Mouse (Mus musculus): Measurements from ENCODE around the gene Cacna2d3. TPM values are rescaled to one million over a fixed set of nuclear protein-coding genes. Genes with fewer than 3 reads are reported as not detected.

Cacna2d3 gene
- total and polyA plus RNA-seq, 3 experiments = not detected

DNA sequence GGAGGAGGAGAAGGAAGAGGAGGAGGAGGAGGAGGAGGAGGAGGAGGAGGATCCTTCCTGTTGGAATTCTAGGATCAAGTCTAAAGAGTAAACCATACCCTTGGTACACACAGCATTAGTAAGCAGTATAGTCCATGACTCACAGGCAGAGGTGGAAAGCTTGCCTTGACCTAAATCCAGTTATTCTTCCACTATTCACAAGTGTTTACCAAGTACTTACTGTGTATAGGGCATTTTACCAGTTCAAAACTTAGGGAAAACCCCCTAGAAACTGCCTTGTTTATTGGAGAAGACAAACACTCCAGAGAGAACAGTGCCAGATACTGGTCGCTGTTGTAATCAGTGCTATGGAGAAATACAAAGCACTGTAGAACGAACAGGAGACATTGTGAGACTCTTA, 443.3 kb downstream of the Cacna2d3 start:
- Histone ChIP-seq H3K79me2 (ENCODE audit: control insufficient read depth, insufficient read depth, low read length, poor library complexity) (no peaks in the 10 kb centered on the region), H3K27me3 (ENCODE audit: control insufficient read depth in 1 of 2, insufficient read depth in 2 of 2, low read length in 2 of 2) (no peaks in the 10 kb centered on the region), H3K36me3 (ENCODE audit: control insufficient read depth in 1 of 2, insufficient read depth in 2 of 2, low read length in 2 of 2) (no peaks in the 10 kb centered on the region), H3K9ac (ENCODE audit: control insufficient read depth, low read depth, low read length, poor library complexity, severe bottlenecking) (no peak overlapping the region), H3K4me3 (ENCODE audit: control insufficient read depth in 1 of 2, insufficient read depth in 1 of 2, low read depth in 2 of 2, low read length in 2 of 2) (no peak overlapping the region), H3K4me1 (ENCODE audit: control insufficient read depth in 1 of 2, insufficient read depth in 2 of 2, low read length in 2 of 2) (no peaks in the 10 kb centered on the region), H3K27ac (ENCODE audit: control insufficient read depth, low read depth, low read length) (no peak overlapping the region), H3K9me3 (replicated peaks; ENCODE audit: insufficient read depth, low read length) (no peaks in the 10 kb centered on the region)
- no peak for TF ChIP-seq TCF12 (IDR thresholded peaks at IDR 0.05; ENCODE audit: low read depth, low read length)
- no peak for TF ChIP-seq CHD2 (IDR thresholded peaks at IDR 0.05; ENCODE audit: low read length)
- TF ChIP-seq RAD21 (IDR thresholded peaks at IDR 0.05; ENCODE audit: low read depth, low read length) = no peak
- no peak for TF ChIP-seq ELF1 (IDR thresholded peaks at IDR 0.05; ENCODE audit: low read depth, low read length)
- no peak for TF ChIP-seq MEF2A (IDR thresholded peaks at IDR 0.05; ENCODE audit: extremely low read depth, insufficient replicate concordance, low read depth, low read length, poor library complexity, severe bottlenecking)
- no peak for TF ChIP-seq USF2 (IDR thresholded peaks at IDR 0.05; ENCODE audit: borderline replicate concordance in 1 of 2, insufficient read depth in 1 of 2, low read depth in 1 of 2, low read length in 2 of 2)
- no peak for TF ChIP-seq GATA1 (IDR thresholded peaks at IDR 0.05; ENCODE audit: low read depth, low read length)
- TF ChIP-seq ETS1 (IDR thresholded peaks at IDR 0.05; ENCODE audit: low read depth, low read length) = no peak
- TF ChIP-seq POLR2AphosphoS5 (IDR thresholded peaks at IDR 0.05; ENCODE audit: borderline replicate concordance, low read depth, low read length) = no peak
- no peak for TF ChIP-seq RCOR1 (IDR thresholded peaks at IDR 0.05; ENCODE audit: low read depth, low read length)
- no peak for TF ChIP-seq EP300 (IDR thresholded peaks at IDR 0.05; ENCODE audit: low read depth in 1 of 2, low read length in 2 of 2)
- TF ChIP-seq SMC3 (IDR thresholded peaks at IDR 0.05; ENCODE audit: low read depth, low read length) = no peak
- TF ChIP-seq E2F4 (IDR thresholded peaks at IDR 0.05; ENCODE audit: borderline replicate concordance, low read depth, low read length) = no peak
- TF ChIP-seq GABPA (IDR thresholded peaks at IDR 0.05; ENCODE audit: low read depth, low read length) = no peak
- TF ChIP-seq TAL1 (IDR thresholded peaks at IDR 0.05; ENCODE audit: low read length) = no peak
- TF ChIP-seq HCFC1 (IDR thresholded peaks at IDR 0.05; ENCODE audit: low read depth, low read length) = no peak
- TF ChIP-seq NRF1 (IDR thresholded peaks at IDR 0.05; ENCODE audit: insufficient read depth, low read depth, low read length, poor library complexity, severe bottlenecking) = no peak
- no peak for TF ChIP-seq ZMIZ1 (IDR thresholded peaks at IDR 0.05; ENCODE audit: low read depth, low read length)
- TF ChIP-seq POLR2AphosphoS2 (IDR thresholded peaks at IDR 0.05; ENCODE audit: low read length) = no peak
- no peak for TF ChIP-seq CTCF (IDR thresholded peaks at IDR 0.05 in 2 of 3, conservative IDR thresholded peaks at IDR 0.05 in 1 of 3; ENCODE audit: control insufficient read depth in 1 of 3, insufficient read depth in 1 of 3, low read depth in 2 of 3, low read length in 3 of 3, poor library complexity in 1 of 3, severe bottlenecking in 1 of 3)
- DNase-seq (ENCODE audit: low read depth, low spot score) = no peak

DNA sequence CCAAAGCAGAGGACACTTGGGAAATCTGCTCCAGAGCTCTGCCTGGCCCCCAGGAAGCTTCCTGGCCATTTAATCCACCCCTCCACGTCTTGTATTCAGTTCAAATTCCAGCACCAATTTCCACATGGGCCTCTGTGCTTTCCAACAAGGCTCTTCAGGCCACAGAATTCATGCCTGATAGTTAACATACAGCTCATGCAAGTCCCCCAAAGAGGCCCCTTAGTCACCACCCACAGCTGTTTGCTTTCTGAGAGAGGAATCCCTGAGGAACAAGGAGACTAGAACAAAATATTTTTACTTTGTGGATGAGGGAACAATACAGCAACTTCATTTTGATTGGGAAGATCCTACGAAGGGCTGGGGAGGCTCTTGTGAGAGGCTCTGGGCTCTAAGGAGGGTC, 444.0 kb downstream of the Cacna2d3 start:
- Histone ChIP-seq H3K36me3 (ENCODE audit: control insufficient read depth in 1 of 2, insufficient read depth in 2 of 2, low read length in 2 of 2) (no peaks in the 10 kb centered on the region), H3K27me3 (ENCODE audit: control insufficient read depth in 1 of 2, insufficient read depth in 2 of 2, low read length in 2 of 2) (no peaks in the 10 kb centered on the region), H3K9me3 (replicated peaks; ENCODE audit: insufficient read depth, low read length) (no peaks in the 10 kb centered on the region), H3K27ac (ENCODE audit: control insufficient read depth, low read depth, low read length) (no peak overlapping the region), H3K4me1 (ENCODE audit: control insufficient read depth in 1 of 2, insufficient read depth in 2 of 2, low read length in 2 of 2) (no peaks in the 10 kb centered on the region), H3K4me3 (ENCODE audit: control insufficient read depth in 1 of 2, insufficient read depth in 1 of 2, low read depth in 2 of 2, low read length in 2 of 2) (no peak overlapping the region), H3K79me2 (ENCODE audit: control insufficient read depth, insufficient read depth, low read length, poor library complexity) (no peaks in the 10 kb centered on the region), H3K9ac (ENCODE audit: control insufficient read depth, low read depth, low read length, poor library complexity, severe bottlenecking) (no peak overlapping the region)
- TF ChIP-seq JUND (IDR thresholded peaks at IDR 0.05; ENCODE audit: low read depth, low read length) (no peak), MYB (IDR thresholded peaks at IDR 0.05; ENCODE audit: low read depth, low read length) (no peak)
- DNase-seq (ENCODE audit: low read depth, low spot score) = no peak

Measured in MEL (cell line).